Mouse (Mus musculus) hindbrain, embryonic 11.5 days (tissue): Measurements from ENCODE around the gene Fam187b. TPM values are rescaled to one million over a fixed set of nuclear protein-coding genes. Genes with fewer than 3 reads are reported as not detected.
A peak's percentile ranks its signal among the peaks of the same experiment; 100 is the strongest.
"Not testable (repeated sequence)": the region's sequence is repeated elsewhere in the genome, so short reads cannot be mapped to it uniquely, and the experiment has no call there.

Experiments
- ATAC-seq: fragments of 200-750 bp; cut with Nextera tagmentation; 2 replicates; pipeline ENCODE4 v1.8.0; 2017; ENCODE audit warnings: mild to moderate bottlenecking, moderate TSS enrichment, moderate library complexity; ENCODE audit not compliant: low FRiP score
- DNase-seq: peaks from one replicate; pipeline ENCODE4 v3.0.0-alpha.2; 2015; ENCODE audit warnings: low spot score
- H3K27ac ChIP-seq: fragments of 300-500 bp; sonication (generic); 2 replicates; pipeline ENCODE4 v1.5.1; 2014; ENCODE audit warnings: mild to moderate bottlenecking, low read depth, low read length
- H3K27me3 ChIP-seq: fragments of 300-500 bp; sonication (generic); 2 replicates; pipeline ENCODE4 v1.6.1; 2014; ENCODE audit warnings: mild to moderate bottlenecking, low read length, moderate library complexity, mixed read lengths; ENCODE audit not compliant: control insufficient read depth, insufficient read depth
- H3K36me3 ChIP-seq: fragments of 300-500 bp; sonication (generic); 2 replicates; pipeline ENCODE4 v1.6.1; 2014; ENCODE audit warnings: mild to moderate bottlenecking, low read length, moderate library complexity, mixed read lengths; ENCODE audit not compliant: control insufficient read depth, insufficient read depth
- H3K4me1 ChIP-seq: fragments of 300-500 bp; sonication (generic); replicated peaks from 2 replicates; pipeline ENCODE4 v1.6.1; 2014; ENCODE audit warnings: low read length, mixed read lengths; ENCODE audit not compliant: control insufficient read depth, insufficient read depth
- H3K4me2 ChIP-seq: fragments of 300-500 bp; sonication (generic); replicated peaks from 2 replicates; pipeline ENCODE4 v1.6.1; 2014; ENCODE audit warnings: mild to moderate bottlenecking, low read depth, low read length
- H3K4me3 ChIP-seq: fragments of 300-500 bp; sonication (generic); 2 replicates; pipeline ENCODE4 v1.5.1; 2014; ENCODE audit warnings: low read depth, low read length
- H3K9ac ChIP-seq: fragments of 300-500 bp; sonication (generic); 2 replicates; pipeline ENCODE4 v1.6.1; 2014; ENCODE audit warnings: low read depth, low read length
- H3K9me3 ChIP-seq: fragments of 300-500 bp; sonication (generic); 2 replicates; pipeline ENCODE4 v1.6.1; 2016; ENCODE audit warnings: low read length; ENCODE audit not compliant: control insufficient read depth
- WGBS: fragments of 180-500 bp; shearing (Covaris S2); extraction: QIAGEN DNeasy Blood & Tissue Kit; methylation state at CpG from one replicate; pipeline ENCODE4 v1.1.7; 2014; 5-methylcytosine and 5-hydroxymethylcytosine counted together
- polyA plus RNA-seq: library from polyadenylated mRNA; unstranded; fragments of >200 nt; fragmentation: Nextera tagmentation; extraction: Ambion mirVana; gene quantifications from 2 replicates; pipeline ENCODE4 v1.2.1, GENCODE M21; 2014

The Fam187b gene
- polyA plus RNA-seq, 1 experiment from 2014 or later: 0.59 TPM

- not testable (repeated sequence) for H3K27ac ChIP-seq, H3K27me3 ChIP-seq, ATAC-seq, H3K4me1 ChIP-seq, H3K4me3 ChIP-seq, DNase-seq, H3K9me3 ChIP-seq, H3K9ac ChIP-seq, H3K4me2 ChIP-seq, H3K36me3 ChIP-seq
- 90% methylated on average over 7 of the region's 7 CpGs for WGBS
These were observed 28.1 kb upstream of the Fam187b start for GRCm38 (mm10) chr7:30945466-30945865.

DNA sequence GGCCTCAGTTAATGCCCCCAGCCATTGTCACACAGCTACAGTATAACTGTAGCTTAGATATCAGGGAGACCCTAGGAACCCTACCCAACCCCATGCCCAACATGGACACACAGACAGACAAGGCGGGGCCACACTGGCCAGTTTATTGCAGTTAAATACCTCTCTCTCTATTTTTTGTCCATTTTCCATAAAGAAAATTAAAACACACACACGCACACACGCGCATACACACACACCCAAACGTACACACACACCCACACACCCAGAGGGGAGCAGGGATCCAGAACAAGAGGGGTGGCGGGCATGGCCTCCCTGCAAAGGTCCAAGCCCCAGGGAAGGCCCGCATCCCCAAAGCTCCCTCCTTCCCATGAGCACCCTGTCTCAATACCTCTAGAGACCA is 27.7 kb upstream of the Fam187b start:
- no peak for ATAC-seq
- no peak overlapping the region for H3K9ac ChIP-seq
- H3K4me1 ChIP-seq: no peaks in the 10 kb centered on the region
- no peaks in the 10 kb centered on the region for H3K27me3 ChIP-seq
- H3K4me2 ChIP-seq: no peak overlapping the region
- H3K27ac ChIP-seq: no peak overlapping the region
- WGBS: 97% methylated on average over 7 of the region's 7 CpGs
- DNase-seq: no peak
- H3K9me3 ChIP-seq: no peaks in the 10 kb centered on the region
- H3K36me3 ChIP-seq: 0 out of 2 replicates have a peak, but pooled peaks cover 5% of the 10 kb centered on the region
- no peak overlapping the region for H3K4me3 ChIP-seq

- 90% methylated on average over 3 of the region's 3 CpGs for WGBS
- not testable (repeated sequence) for H3K27ac ChIP-seq, H3K27me3 ChIP-seq, H3K4me1 ChIP-seq, H3K4me2 ChIP-seq, H3K9ac ChIP-seq, ATAC-seq, DNase-seq, H3K4me3 ChIP-seq, H3K9me3 ChIP-seq
- H3K36me3 ChIP-seq: peaks cover 19% of the 10 kb centered on the region
These were observed 23.7 kb upstream of the Fam187b start for GRCm38 (mm10) chr7:30949902-30950301.

DNA sequence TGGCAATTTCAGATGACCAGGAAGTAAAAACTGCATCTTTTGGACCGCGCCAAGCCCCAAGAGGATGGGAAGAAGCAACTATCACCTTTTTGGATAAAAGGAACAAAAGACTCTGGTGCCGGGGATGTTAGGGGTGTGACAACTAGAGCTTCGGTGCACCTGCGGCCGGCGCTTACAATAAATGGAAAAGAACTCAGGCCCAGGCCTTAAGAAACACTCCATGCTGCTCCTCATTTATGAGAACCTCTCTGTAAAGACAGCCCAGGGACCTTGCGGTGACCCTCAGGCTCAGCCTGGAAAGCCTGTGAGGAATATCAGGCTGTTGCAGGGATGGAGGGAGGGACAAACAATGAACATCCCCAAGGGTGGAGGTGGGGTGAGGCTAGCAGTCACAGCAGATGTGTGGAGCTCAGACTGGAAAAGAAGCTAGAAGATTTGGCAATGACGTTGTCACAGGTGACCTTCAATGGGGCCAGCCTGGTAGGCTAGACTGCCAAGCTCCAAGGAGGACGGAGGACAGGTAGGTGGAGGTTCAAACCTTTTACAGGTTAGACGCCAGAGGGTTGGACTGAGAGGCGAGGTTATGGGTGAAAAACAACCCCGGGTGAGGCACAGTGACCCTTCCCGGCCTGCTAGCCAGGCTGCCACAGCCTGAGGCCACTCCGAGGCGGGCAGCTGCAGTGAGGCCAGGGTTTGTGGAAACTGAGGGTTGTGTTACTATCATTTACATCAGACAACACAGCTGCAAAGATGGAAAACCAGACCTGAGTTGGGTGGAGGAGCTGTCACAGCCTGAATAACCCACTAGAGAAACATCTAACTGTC is 20.9 kb upstream of the Fam187b start:
- H3K36me3 ChIP-seq: peaks cover 16% of the 10 kb centered on the region
- H3K27me3 ChIP-seq: no peaks in the 10 kb centered on the region
- DNase-seq: no peak
- no peak for ATAC-seq
- H3K9ac ChIP-seq: no peak overlapping the region
- no peaks in the 10 kb centered on the region; the same call in 1 of the 2 replicates for H3K4me1 ChIP-seq
- H3K9me3 ChIP-seq: no peaks in the 10 kb centered on the region
- H3K4me3 ChIP-seq: no peak overlapping the region
- no peak overlapping the region for H3K27ac ChIP-seq
- H3K4me2 ChIP-seq: no peak overlapping the region
- WGBS: 94% methylated on average over 16 of the region's 16 CpGs

- H3K4me3 ChIP-seq: no peak overlapping the region
- H3K27ac ChIP-seq: no peak overlapping the region
- 91% methylated on average over 6 of the region's 6 CpGs for WGBS
- no peaks in the 10 kb centered on the region for H3K27me3 ChIP-seq
- DNase-seq (no peak), ATAC-seq (no peak)
- peaks cover 16% of the 10 kb centered on the region for H3K36me3 ChIP-seq
- no peak overlapping the region for H3K9ac ChIP-seq
- no peak overlapping the region for H3K4me2 ChIP-seq
- H3K9me3 ChIP-seq: no peaks in the 10 kb centered on the region
- H3K4me1 ChIP-seq: no peaks in the 10 kb centered on the region; the same call in 1 of the 2 replicates
These were observed 20.1 kb upstream of the Fam187b start for GRCm38 (mm10) chr7:30953459-30953858.

- 84% methylated on average over 3 of the region's 3 CpGs for WGBS
- Histone ChIP-seq H3K27me3 (no peaks in the 10 kb centered on the region), H3K9me3 (no peaks in the 10 kb centered on the region), H3K4me1 (no peaks in the 10 kb centered on the region; the same call in 1 of the 2 replicates), H3K4me2 (no peak overlapping the region), H3K36me3 (peaks cover 15% of the 10 kb centered on the region), H3K27ac (no peak overlapping the region), H3K9ac (no peak overlapping the region), H3K4me3 (no peak overlapping the region)
- no peak for DNase-seq
- no peak for ATAC-seq
These were observed 19.6 kb upstream of the Fam187b start for GRCm38 (mm10) chr7:30954036-30954435.

GRCm38 (mm10) chr7:30954971-30955520 is 18.5 kb upstream of the Fam187b start:
- 90% methylated on average over 12 of the region's 12 CpGs for WGBS
- Histone ChIP-seq H3K4me3 (peak overlapping the region; percentile 98), H3K9me3 (no peaks in the 10 kb centered on the region), H3K4me2 (peak overlapping the region; percentile 85), H3K27ac (no peak overlapping the region), H3K4me1 (no peaks in the 10 kb centered on the region; the same call in 1 of the 2 replicates), H3K27me3 (no peaks in the 10 kb centered on the region), H3K9ac (no peak overlapping the region), H3K36me3 (peaks cover 14% of the 10 kb centered on the region)
- DNase-seq (no peak), ATAC-seq (no peak)

DNA sequence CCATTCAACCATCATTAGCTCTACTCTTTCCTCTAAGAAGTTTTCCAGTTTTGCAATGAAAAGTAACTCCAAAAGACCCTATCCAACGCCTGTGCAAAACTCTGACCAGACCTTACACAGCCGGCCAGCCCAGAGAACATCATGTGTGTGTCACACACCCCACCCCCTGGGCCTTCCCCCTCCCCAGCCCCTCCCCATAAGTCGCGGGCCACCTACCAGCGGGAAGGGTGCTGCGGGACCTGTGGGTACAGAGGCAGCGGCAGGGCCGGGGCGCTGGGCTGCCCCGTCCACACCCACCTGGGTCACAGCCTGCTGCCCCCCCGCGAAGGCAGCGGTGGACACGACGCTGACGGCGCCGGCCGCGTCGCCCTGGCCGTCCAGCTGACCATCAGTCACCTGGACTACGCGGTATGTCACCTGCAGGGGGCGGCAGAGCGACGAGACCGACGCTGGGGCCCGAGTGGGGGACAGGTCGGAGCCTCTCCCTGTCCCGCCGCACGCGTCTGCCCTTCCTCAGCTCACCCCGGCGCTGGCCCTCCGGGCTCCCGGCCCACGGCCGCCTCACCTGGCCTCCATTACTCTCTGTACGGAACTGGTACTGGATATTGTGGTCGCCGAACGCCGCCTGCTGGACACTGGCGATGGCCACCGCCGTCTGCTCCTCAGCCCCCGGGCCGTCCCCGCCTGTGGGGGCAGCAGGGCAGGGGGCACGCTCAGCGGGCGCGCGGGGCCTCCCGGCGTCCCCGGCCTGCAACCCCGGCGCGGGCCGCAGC is 17.8 kb upstream of the Fam187b start:
- peak; percentile 94 for DNase-seq
- H3K9ac ChIP-seq: peak overlapping the region; percentile 99
- no peaks in the 10 kb centered on the region for H3K27me3 ChIP-seq
- H3K27ac ChIP-seq: peak overlapping the region; percentile 98
- H3K4me2 ChIP-seq: peak overlapping the region; percentile 85
- ATAC-seq: peak; percentile 84
- no peaks in the 10 kb centered on the region for H3K9me3 ChIP-seq
- WGBS: under 1% methylated on average over 62 of the region's 64 CpGs
- H3K4me1 ChIP-seq: no peaks in the 10 kb centered on the region; the same call in 1 of the 2 replicates
- peaks cover 14% of the 10 kb centered on the region for H3K36me3 ChIP-seq
- peak overlapping the region; percentile 98 for H3K4me3 ChIP-seq
